Mouse (Mus musculus): Measurements from ENCODE around the gene Eps8. TPM values are rescaled to one million over a fixed set of nuclear protein-coding genes. Genes with fewer than 3 reads are reported as not detected.

The Eps8 gene
- polyA plus RNA-seq, 1 experiment = 0.02 TPM

DNA sequence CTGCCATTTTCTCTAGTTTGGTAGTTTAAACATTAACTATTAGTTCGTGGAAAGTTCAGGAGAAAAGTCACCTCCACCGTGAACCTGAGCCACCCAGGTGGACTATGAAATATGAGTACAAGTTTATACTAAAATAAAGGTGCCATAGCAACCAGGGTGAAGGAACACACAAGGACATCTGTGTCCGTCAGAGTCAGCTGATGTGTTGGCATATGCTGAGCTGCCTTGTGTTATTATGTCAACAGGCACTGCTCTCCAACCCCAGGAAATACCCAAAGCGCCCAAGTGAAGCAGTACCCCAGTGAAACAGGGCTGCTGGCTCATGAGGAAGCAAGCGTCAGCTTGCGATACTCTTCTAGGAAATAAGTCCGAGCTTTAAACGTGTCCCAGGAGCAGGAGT lies 104.5 kb downstream of the Eps8 start:
- Histone ChIP-seq H3K9me3 (ENCODE audit: control insufficient read depth, low read length) (no peaks in the 10 kb centered on the region), H3K4me3 (replicated peaks) (no peak overlapping the region), H3K27me3 (ENCODE audit: control insufficient read depth) (no peaks in the 10 kb centered on the region), H3K4me1 (ENCODE audit: control insufficient read depth) (peaks cover 6% of the 10 kb centered on the region), H3K36me3 (ENCODE audit: control insufficient read depth) (no peaks in the 10 kb centered on the region)
- no peak for TF ChIP-seq TAL1 (IDR thresholded peaks at IDR 0.05; ENCODE audit: low read length)
- TF ChIP-seq GATA1 (IDR thresholded peaks at IDR 0.05; ENCODE audit: low read length) = no peak

DNA sequence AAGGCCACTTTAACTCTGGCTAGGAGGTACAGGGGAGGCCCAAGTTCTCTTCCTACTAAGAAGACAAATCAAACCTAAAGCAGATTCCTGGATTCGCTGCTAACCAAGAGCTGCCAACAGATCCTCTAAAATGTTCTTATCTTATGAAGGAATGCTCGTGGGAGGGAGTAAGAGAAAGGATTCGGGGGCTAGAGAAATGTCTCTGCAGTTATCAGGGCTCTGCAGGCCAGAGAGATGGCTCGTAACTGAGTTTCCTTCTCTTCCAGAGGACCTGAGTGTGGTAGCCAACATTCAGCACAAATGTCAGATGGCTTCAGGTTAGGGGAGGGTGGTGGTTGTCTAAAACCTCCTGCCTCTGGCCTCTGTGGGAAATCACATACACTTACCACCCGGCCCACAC lies 106.1 kb downstream of the Eps8 start:
- Histone ChIP-seq H3K9me3 (ENCODE audit: control insufficient read depth, low read length) (no peaks in the 10 kb centered on the region), H3K4me3 (replicated peaks) (no peak overlapping the region), H3K4me1 (ENCODE audit: control insufficient read depth) (peaks cover 6% of the 10 kb centered on the region), H3K27me3 (ENCODE audit: control insufficient read depth) (no peaks in the 10 kb centered on the region), H3K36me3 (ENCODE audit: control insufficient read depth) (no peaks in the 10 kb centered on the region)
- TF ChIP-seq TAL1 (IDR thresholded peaks at IDR 0.05; ENCODE audit: low read length) (no peak), GATA1 (IDR thresholded peaks at IDR 0.05; ENCODE audit: low read length) (no peak)

DNA sequence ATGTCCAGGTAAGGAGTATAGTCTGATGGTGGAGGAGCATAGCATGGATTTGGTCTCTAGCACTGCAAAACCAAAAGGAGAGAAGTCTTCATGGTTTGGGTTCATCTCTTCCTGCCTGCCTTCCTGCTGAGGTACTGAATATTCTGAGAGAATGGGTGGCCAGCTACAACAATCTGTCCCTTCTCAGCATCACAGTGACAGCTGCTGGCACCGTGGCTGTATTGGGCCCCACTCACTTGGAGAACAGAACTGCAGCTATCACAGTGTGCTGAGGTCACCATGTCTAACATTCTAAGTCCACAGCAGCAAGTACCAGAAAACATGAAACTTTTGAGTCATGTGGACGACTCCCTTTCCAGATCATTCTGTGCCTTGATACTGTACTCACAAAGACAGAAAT lies 107.1 kb downstream of the Eps8 start:
- Histone ChIP-seq H3K4me3 (replicated peaks) (no peak overlapping the region), H3K4me1 (ENCODE audit: control insufficient read depth) (peaks cover 6% of the 10 kb centered on the region), H3K27me3 (ENCODE audit: control insufficient read depth) (no peaks in the 10 kb centered on the region), H3K9me3 (ENCODE audit: control insufficient read depth, low read length) (no peaks in the 10 kb centered on the region), H3K36me3 (ENCODE audit: control insufficient read depth) (no peaks in the 10 kb centered on the region)
- no peak for TF ChIP-seq TAL1 (IDR thresholded peaks at IDR 0.05; ENCODE audit: low read length)
- TF ChIP-seq GATA1 (IDR thresholded peaks at IDR 0.05; ENCODE audit: low read length) = no peak

DNA sequence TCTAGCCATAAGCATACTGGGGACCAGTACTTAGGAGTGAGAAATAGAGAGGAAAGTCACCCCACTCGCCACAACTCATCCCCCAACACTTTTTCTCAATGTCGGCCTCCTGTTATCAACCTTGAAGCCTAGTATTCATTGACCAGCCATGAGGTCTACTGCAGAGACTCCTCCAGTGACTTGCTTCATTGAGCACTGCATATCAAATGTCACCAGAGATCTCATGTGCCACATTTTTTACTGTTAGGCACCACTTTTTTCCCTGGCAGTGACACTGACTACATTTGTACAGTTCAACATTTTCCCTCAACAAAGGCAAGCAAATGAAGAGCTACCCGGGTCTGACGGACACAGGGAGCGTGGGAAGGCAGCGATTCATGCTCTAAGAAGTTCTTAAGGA lies 108.6 kb downstream of the Eps8 start:
- H3K9me3 ChIP-seq (ENCODE audit: control insufficient read depth, low read length) = no peaks in the 10 kb centered on the region
- H3K27me3 ChIP-seq (ENCODE audit: control insufficient read depth) = no peaks in the 10 kb centered on the region
- no peak overlapping the region for H3K4me3 ChIP-seq (replicated peaks)
- no peaks in the 10 kb centered on the region for H3K36me3 ChIP-seq (ENCODE audit: control insufficient read depth)
- TF ChIP-seq TAL1 (IDR thresholded peaks at IDR 0.05; ENCODE audit: low read length) = no peak
- TF ChIP-seq GATA1 (IDR thresholded peaks at IDR 0.05; ENCODE audit: low read length) = no peak
- H3K4me1 ChIP-seq (ENCODE audit: control insufficient read depth) = peaks cover 10% of the 10 kb centered on the region

DNA sequence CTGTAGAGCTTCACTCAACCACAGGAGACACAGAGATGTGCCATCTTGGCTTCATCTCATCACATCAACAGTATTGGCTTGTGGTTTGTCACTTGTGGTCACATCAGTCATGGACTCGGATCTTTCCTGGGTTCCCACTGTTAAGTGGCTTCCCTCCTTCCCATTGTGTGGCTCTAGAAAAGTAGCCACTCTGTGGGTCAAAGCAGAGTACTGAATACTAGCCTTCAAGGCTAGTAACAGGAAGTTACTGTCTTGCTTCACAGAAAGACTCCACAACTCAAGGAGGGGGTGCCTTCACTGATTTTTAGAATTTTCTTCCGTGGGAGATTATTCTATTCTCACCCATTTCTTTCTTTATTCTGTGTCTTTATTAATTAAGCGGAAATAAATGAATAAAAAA lies 109.3 kb downstream of the Eps8 start:
- no peak for TF ChIP-seq GATA1 (IDR thresholded peaks at IDR 0.05; ENCODE audit: low read length)
- no peak for TF ChIP-seq TAL1 (IDR thresholded peaks at IDR 0.05; ENCODE audit: low read length)
- H3K9me3 ChIP-seq (ENCODE audit: control insufficient read depth, low read length) = no peaks in the 10 kb centered on the region

DNA sequence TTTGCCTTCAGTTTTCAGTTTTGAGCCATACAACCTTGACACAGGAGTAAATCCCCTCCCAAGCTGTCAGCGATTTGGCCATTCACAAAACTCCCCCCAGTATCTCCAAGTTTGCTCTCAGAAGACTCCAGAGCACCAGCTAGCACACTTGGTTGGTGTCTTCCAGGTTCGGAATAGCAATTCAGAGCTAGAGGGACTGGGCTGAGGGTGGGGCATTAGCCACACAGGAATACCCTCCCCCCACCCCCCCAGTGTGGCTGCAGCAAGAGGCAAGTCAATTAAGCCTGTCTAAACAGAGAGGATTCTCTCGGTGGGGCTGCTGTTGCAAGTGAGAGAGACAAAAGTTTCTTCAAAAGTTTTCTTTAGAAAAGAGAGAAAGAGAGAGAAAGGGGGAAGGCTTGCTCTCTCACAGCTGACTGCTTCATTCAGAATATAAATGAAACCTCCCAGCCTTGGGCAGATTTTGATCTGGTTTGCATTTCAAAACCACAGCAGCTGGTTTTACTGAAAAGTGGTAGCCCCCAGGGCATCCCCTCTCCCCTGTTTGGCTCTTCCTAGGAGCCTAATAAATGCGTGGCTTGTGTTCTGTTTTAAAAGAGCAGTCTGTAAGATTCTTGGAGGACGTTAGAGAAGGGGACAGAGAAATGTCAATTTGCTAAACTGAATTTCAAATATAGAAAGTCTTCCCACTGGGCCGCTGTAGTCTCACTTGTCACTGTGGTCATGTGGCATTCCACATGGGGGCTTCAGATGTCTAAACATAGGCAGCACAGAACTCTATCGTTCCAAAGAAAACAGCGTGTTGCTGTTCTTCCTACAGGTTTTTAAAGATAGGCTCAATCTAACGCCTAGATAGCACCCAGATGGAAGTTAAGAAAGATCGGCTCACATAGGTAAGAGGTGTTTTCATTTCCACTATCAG lies 112.2 kb downstream of the Eps8 start:
- H3K36me3 ChIP-seq (ENCODE audit: control insufficient read depth) = no peaks in the 10 kb centered on the region
- peaks cover 3% of the 10 kb centered on the region; the same call in 1 of the 2 replicates for H3K4me1 ChIP-seq (ENCODE audit: control insufficient read depth)
- TF ChIP-seq GATA1 (IDR thresholded peaks at IDR 0.05; ENCODE audit: low read length) (no peak), TAL1 (IDR thresholded peaks at IDR 0.05; ENCODE audit: low read length) (no peak)
- no peaks in the 10 kb centered on the region for H3K27me3 ChIP-seq (ENCODE audit: control insufficient read depth)
- H3K9me3 ChIP-seq (ENCODE audit: control insufficient read depth, low read length) = no peaks in the 10 kb centered on the region
- no peak overlapping the region for H3K4me3 ChIP-seq (replicated peaks)

More for the DNA sequence above, 109.3 kb downstream of the Eps8 start:
- Histone ChIP-seq H3K4me3 (replicated peaks) (no peak overlapping the region), H3K36me3 (ENCODE audit: control insufficient read depth) (no peaks in the 10 kb centered on the region), H3K27me3 (ENCODE audit: control insufficient read depth) (no peaks in the 10 kb centered on the region), H3K4me1 (ENCODE audit: control insufficient read depth) (peaks cover 10% of the 10 kb centered on the region)

DNA sequence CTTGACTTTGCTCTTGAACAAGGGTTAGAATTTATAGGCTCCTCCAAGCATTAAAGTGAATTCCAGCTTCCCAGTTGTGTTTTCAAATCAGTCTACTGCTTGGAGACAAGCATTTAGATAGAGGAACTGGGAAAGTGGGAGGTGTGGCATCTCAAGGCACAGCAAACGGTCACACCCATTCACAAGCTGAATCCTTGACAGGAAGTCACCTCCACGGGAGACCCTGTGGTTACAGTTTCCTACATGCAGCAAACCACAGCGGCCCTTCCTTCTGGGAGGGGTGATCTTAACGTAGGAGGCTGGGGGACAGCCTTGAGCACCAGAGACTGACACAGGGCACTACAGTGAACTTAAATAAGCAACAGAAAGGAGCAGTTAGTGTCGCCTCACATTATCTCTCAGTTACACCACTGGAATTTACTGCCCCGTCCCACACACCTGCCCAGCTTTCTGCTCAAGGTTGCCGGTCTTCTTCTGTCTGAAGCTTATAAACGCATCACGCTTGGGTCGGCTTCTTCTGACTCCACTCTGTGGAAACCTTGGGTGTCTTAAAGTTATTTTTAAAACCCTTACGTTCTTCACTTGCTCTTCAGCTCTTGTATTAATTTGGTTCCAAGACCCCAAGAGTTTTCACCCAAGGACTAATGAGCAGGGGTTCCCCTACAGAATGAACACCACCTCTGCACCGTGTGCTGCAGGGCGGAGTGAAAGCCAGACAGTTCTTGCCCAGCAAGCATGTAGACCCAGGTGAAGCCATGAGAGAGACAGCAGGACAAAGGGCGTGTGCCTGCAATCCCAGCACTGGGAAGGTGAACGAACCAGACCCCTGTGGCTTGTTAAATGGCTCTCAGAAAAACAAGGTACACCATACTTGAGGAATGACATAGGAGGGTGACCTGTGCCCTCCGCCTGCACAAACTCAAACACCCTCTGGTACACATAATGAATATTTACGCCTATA lies 113.2 kb downstream of the Eps8 start:
- TF ChIP-seq TAL1 (IDR thresholded peaks at IDR 0.05; ENCODE audit: low read length) = no peak
- TF ChIP-seq GATA1 (IDR thresholded peaks at IDR 0.05; ENCODE audit: low read length) = no peak
- Histone ChIP-seq H3K4me3 (replicated peaks) (no peak overlapping the region), H3K4me1 (ENCODE audit: control insufficient read depth) (peaks cover 3% of the 10 kb centered on the region; the same call in 1 of the 2 replicates), H3K36me3 (ENCODE audit: control insufficient read depth) (no peaks in the 10 kb centered on the region), H3K27me3 (ENCODE audit: control insufficient read depth) (no peaks in the 10 kb centered on the region), H3K9me3 (ENCODE audit: control insufficient read depth, low read length) (no peaks in the 10 kb centered on the region)

DNA sequence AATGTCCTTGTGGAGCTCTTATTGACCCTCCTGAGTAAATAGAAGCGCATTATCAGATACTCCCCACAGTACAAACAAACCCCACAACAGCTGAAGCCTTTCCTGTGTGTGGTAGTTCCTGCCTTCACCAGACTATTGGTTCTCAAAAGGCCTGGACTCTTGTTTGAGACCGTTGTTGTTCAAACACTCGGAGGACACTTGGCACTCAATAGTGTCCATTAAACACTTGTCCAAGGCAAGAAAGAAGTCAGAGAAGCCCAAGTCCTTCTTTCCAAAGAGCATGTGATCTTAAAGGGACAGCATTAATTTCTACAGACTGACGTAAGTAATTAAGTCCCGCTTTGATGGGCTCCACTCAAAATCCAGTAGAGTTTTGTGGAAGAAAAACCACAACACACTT lies 113.9 kb downstream of the Eps8 start:
- H3K27me3 ChIP-seq (ENCODE audit: control insufficient read depth) = no peaks in the 10 kb centered on the region

DNA sequence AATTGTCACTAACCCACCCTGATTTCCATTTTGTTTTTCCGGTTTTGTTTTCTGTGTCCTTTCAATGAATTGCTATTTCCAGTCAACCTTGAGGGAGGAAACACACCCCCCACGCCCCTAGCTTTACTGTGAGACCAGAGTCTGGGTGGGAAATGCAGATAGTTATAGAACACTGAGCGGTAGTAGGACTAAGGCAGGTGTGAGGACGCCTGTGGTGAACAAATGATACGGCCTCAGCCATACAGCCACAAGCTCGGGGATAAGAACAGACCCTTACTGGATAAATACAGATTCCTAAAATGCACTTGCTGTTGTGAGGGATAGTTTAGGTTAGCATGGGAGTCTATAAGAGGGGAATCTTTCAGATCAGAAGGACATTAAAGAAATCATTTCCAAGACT lies 114.3 kb downstream of the Eps8 start:
- TF ChIP-seq GATA1 (IDR thresholded peaks at IDR 0.05; ENCODE audit: low read length) (no peak), TAL1 (IDR thresholded peaks at IDR 0.05; ENCODE audit: low read length) (no peak)
- Histone ChIP-seq H3K9me3 (ENCODE audit: control insufficient read depth, low read length) (no peaks in the 10 kb centered on the region), H3K36me3 (ENCODE audit: control insufficient read depth) (no peaks in the 10 kb centered on the region), H3K4me3 (replicated peaks) (no peak overlapping the region), H3K4me1 (ENCODE audit: control insufficient read depth) (peaks cover 3% of the 10 kb centered on the region; the same call in 1 of the 2 replicates), H3K27me3 (ENCODE audit: control insufficient read depth) (no peaks in the 10 kb centered on the region)

More for the DNA sequence above, 113.9 kb downstream of the Eps8 start:
- Histone ChIP-seq H3K9me3 (ENCODE audit: control insufficient read depth, low read length) (no peaks in the 10 kb centered on the region), H3K4me1 (ENCODE audit: control insufficient read depth) (peaks cover 3% of the 10 kb centered on the region; the same call in 1 of the 2 replicates), H3K36me3 (ENCODE audit: control insufficient read depth) (no peaks in the 10 kb centered on the region), H3K4me3 (replicated peaks) (no peak overlapping the region)
- TF ChIP-seq TAL1 (IDR thresholded peaks at IDR 0.05; ENCODE audit: low read length) (no peak), GATA1 (IDR thresholded peaks at IDR 0.05; ENCODE audit: low read length) (no peak)
